Mouse (Mus musculus) small intestine, adult 2 months (tissue): ENCODE measurements around the gene Spcs1.

Source experiments
- CTCF ChIP-seq: fragments of 200-500 bp; IDR thresholded peaks from 2 replicates; pipeline ENCODE4 v1.5.1; 2012; ENCODE audit warnings: low read depth, mild to moderate bottlenecking, control low read depth, inconsistent platforms, low read length, moderate library complexity, mixed read lengths; ENCODE audit not compliant: insufficient replicate concordance, insufficient read length; ENCODE audit errors: extremely low read depth
- POLR2A ChIP-seq: fragments of 200-500 bp; IDR thresholded peaks from 2 replicates; pipeline ENCODE4 v1.6.1; 2012; ENCODE audit warnings: low read depth, mild to moderate bottlenecking, control low read depth, inconsistent platforms, low read length, moderate library complexity

DNA sequence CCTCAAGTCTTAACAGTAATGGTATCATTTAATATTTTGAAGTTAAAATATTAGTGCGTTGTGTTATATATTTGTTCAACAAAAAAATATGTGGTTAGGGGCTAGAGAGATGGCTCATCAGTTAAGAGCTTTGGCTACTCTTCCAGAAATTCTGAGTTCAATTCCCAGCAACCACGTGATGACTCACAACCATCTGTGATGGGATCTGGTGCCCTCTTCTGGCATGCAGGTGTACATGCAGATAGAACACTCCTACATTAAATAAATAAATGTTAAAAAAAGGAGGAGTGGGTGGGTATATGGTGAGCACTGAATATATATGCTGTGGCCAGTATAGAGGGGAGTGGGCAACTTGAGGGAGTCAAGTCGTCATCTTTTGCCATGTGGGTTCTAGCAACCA lies 24.3 kb upstream of the Spcs1 start:
- TF ChIP-seq CTCF (no peak), POLR2A (no peak)
